Mouse (Mus musculus): ENCODE results near the gene Ugdh.
"Not testable (repeated sequence)": the region's sequence is repeated elsewhere in the genome, so short reads cannot be mapped to it uniquely, and the experiment has no call there.

Gene Ugdh

DNA sequence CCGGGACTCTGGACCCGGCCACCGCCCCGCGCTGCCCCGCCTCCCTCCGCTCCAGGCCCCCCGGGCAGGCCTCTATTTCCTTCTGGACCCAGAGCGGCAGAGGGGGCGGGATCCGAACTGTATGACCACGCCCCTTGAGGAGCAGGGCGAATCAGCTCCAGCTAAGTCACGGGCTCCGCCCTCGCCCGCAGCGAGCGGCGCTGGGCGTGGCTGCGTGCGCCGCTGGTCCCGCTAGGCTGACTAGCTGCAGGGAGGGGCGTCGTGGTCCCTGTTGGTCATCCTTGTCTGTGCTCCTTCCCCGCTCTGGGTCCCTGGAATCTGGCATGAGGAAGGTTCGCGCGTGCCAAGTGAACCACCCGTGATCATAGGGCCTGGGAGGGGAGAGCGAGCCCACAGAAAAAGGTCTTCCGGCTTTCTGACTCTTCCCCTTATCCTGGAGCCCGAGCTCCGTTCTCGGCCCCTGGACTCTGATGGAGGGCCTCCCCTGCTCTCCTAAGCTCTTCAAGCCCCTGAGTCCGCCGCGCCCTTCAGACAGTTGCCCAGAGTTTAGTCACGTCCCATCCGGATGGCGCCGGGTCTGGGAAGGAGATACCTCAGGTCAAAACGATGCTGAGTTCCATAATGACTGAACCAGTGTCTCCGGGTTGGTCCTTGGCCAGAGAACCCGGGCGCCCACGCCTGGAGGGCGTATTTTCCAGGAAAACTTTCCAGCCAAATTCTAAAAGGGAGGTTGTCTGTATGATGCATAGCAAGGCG, at the start of gene Ugdh:
Gene Ugdh, minus strand, starts transcription at position 144 of the 756 bp plus-strand sequence.
- DNase-seq (ENCODE audit: low spot score in 2 of 2): peak; percentile 97 to 98

DNA sequence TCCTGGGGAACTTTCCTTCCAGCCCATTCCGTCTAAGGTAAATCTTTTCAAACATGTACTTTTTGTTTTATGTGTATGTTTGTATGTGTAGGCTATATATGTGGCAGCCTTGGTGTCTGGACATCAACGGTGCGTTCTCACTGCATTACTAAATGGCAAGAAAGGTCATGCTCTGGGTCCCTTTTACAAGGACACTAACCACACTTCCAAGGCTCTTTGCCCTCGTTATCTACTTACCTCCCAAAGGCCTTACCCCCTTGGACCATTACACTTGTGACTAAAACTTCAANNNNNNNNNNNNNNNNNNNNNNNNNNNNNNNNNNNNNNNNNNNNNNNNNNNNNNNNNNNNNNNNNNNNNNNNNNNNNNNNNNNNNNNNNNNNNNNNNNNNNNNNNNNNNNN, 47.2 kb upstream of the Ugdh start:
- DNase-seq (ENCODE audit: low spot score in 2 of 2): no peak

DNA sequence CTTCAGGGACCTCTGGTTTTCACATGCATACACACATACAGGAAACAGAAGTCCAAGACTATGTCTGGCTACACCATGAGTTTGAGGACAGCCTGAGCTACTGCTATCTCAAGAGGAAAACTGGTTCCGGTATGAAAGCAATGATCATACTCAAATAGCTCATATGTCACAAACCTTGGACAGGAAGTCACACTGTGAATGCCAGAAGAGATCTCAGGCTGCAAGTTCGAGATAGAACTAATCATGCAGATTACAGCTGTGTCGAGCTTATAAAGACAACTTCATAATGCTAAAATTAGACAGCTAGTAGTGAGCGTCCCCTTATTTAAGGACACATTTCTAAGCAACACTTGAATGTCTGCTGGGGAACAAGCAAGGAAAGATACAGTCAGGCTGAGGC, 44.8 kb upstream of the Ugdh start:
- DNase-seq (ENCODE audit: low spot score in 2 of 2): no peak

DNA sequence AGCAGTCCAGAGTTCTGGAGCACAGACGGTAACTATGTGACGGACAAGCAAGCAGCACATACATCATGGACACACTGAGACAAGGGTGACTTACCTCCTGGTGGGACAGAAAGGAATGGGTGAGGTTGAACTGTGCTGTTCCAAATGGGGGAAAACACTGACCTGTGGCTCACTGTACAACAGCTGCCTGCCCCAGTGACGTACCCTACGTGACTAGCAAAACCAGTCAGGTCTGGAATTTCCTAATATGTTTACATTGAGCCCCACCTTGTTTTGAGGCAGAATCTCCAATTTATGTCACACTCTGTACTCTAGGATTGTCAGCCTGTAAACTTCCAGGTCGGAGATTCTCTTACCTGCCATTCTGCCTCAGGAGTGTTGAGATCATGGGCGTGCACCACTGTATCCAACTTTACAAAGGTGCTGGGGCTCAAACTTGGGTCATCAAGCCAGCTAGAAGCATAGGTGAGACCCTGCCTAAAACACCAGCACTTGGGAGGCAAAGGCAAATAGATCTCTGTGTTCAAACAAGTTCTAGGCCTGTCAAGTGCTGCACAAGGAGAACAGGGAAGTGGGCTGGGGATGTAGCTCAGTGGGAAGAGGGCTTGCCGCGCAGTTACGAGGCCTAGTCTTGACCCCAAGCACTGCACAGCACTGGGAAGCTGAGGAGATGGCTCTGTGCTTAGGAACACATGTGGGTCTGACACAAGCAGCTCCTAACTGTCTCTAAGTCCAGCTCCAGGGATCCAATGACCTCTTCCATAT, 44.1 kb upstream of the Ugdh start:
- no peak for DNase-seq (ENCODE audit: low spot score in 2 of 2)

DNA sequence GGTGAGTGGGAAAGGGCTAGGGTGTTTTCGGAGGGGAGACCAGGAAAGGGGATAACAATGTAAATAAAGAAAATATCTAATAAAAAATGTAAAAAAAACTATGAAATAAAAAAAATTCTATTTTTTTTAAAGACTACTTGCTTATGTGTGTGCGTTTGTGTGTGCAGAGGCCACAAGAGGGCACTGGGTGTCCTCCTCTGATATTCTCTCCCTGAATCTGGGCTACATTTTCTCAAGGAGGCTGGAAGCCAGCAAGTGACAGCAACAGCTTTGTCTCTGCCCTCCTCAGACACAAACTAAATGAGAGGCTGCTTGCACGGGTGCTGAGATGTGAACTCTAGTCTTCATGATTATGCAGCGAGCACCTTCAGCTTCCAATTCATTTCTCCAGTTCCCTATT, 42.5 kb upstream of the Ugdh start:
- DNase-seq (ENCODE audit: low spot score in 2 of 2): no peak

DNA sequence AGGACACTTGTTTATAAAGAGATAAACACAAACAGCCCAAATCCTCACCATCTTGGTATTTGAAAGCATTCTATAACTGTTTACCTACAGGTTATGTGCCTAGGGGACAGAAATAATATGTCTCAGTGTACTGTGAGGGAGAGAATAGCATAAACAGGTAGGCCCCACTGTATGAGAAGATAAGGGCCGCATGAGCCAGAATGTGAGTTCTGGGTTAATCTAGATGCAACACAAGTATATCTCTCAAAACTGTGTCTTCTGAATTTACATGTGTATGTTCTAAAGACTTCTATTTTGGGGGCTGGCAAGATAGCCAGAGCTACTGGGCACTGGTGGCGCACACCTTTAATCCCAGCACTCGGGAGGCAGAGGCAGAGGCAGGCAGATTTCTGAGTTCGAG, 41.0 kb upstream of the Ugdh start:
- DNase-seq (ENCODE audit: low spot score in 2 of 2): not testable (repeated sequence)

DNA sequence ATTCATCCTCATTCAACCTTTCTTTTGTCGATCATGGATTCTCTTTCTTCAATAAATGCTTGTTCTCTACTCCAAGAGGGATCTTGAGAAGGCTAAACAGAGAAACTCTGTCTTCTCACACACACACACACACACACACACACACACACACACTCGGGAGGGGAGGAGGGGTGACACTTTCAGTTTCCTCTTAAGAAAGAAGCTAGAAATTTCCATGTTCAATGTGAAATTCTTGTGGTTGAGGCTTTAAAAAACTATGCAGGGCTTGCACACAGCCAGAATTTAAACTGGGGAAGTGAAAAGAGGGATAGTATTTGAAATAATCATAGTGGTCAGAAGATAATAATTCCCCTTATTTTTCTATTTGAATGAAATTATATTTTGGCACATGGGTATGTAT, 40.1 kb upstream of the Ugdh start:
- no peak for DNase-seq (ENCODE audit: low spot score in 2 of 2)

DNA sequence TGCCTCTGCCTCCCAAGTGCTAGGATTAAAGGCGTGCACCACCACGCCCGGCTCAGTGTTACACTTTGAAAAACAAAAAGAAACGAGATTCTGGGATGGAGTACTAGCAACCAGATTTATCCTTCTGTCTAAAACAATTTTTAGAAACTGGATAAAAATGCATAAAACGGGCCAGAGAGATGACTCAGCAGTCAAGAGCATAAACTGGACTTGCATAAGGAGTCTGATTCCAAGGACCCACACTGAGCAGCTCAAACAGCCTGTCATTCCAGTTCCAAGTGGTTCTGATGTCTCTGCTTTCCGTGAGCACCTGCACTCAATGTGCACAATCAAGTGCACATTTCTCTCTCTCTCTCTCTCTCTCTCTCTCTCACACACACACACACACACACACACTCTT, 34.0 kb upstream of the Ugdh start:
- DNase-seq (ENCODE audit: low spot score in 2 of 2): no peak

DNA sequence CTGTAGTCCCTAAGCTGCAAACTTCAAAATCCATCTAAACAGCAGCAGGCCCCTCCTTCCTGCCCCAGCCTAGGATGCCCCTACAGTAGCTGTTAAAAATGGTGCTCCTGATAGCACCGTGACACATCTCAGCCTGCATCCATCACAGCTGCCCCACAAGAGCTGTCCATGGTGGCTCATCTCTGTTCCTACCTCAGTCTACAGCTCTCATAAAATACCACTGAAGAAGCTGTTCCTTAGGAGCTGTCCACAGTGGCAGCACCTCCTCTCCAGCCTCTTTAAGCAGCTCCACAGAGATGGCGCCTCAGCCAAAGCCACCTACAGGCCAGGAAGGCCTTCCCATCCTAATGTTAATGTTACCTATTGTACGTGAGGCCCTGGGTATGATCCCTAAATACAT, 31.2 kb upstream of the Ugdh start:
- DNase-seq (ENCODE audit: low spot score in 2 of 2): no peak

DNA sequence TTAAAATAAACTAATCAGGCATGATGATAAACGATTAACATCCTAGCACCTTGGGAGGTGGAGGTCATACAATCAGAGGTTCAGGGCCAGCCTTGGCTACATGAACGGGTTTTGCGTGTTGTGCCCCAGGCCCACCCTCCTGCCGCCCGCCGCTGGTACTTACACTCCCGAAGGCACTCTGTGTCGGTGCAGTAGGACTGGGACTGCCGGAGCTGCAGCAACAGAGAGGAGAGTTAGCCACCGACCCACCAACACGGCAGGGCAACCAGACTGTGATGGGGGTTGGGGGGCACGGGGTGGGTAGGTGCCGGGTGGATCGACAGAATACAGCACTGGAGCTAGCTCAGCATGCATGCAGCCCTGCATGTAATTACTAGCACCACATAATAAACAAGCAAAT, 24.6 kb upstream of the Ugdh start:
- no peak for DNase-seq (ENCODE audit: low spot score in 2 of 2)

DNA sequence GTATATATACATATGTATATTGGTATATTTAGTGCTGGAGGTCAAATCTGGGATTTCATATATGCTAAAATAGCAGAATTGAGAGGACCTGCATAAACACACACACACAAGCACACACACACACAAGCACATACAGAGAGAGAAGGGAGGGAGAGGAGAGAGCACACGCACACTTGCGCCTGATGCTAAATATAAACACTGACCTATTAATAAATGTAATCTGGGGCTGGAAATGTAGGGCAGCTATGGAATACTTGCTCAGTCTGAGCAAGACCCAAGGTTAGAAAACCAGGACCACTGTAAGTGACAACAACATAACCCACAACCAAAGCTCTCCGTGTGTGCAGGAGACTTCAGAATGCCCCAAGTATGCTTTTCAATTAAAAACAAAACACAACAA, 23.7 kb upstream of the Ugdh start:
- no peak for DNase-seq (ENCODE audit: low spot score in 2 of 2)

DNA sequence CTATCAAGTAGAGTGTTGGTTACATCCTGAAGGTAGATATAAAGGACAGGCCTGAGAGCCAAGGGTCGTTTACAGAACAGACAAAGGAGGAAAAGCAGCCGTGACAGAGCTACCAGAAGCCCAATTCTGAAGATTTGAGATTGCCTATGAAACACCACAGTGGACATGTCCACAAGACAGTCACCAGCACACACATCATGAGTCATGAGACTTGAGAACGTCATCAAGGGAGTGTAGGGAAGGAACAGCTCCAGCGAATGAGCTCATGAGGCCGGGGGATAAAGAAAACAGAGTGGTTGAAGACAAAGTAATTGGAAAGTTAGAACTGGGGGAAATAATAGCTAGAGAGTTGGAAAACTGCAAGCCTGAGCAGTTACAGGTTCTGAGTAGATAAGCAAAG, 22.1 kb upstream of the Ugdh start:
- peak; percentile 48 to 65 for DNase-seq (ENCODE audit: low spot score in 2 of 2)

DNA sequence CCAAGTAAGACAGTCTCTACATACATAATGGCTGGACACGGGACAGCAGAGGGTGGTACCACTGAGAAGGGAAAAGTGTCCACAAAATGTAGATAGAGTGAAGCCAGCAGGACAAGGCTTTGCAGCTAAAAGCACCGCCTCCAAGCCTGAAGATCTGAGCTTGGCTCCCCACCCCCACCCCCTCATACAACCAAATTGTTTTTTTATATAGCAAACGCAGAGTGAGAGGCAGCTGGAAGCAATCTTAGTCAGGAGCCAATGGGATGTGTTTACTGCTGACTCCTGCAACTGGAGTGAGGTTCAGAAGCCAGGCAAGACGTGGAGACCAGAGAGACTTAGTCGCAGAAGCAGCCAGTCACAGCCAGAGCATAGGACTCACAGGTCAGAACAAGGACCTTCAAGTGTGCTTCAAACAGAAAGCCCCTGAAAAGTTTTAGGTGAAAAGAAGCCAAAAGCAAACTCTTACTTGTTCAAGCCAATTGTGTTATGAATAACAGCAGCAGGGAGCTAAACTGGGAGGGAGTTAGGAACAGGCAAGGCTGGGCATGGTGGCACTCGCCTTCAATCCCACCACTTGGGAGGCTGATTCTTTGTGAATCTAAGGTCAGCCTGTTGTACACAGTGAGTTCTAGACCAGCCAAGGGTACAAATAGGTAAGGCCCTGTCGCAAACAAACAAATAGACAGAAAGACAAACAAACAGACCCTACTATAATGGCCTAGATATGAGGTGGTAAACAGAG, 21.5 kb upstream of the Ugdh start:
- peak; percentile 36 to 62 for DNase-seq (ENCODE audit: low spot score in 2 of 2)

DNA sequence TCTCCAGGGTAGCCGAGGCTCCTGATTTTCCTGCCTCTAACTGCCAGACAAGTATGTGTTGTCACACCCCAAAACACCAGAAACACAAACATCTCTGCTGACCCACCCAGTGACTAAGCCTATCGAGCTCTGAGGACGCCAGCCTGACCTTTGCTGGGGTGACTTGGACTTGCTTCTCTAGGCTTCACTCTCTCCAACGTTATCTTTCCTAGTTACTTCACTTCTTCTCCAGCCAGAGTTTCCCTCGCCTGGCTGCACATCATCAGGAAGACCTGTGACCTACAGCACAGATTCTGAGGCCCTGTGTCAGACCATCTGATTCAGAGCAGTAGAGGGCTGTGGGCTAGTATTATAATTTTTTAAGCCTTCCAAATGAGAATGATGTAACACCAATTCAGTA, 19.0 kb upstream of the Ugdh start:
- peak; percentile 61 to 76 for DNase-seq (ENCODE audit: low spot score in 2 of 2)

DNA sequence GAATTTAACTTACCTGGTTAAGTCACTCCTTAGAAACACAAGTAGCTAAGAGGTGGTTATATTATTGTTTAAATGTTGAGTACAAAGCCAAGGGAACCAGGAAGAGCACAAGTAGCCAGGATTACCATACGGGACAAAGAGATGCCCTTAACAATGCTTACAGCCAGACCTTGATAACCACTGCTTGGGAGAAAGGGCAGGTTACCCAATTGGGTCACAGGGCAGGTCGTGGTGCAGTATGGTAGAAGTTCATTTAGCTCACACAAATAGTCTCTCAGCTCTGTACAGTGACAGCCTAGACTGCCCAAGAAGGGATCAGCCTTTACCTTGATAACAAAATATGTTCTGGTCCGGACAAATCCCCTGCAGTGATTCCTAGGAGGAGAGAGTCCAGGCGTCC, 13.2 kb upstream of the Ugdh start:
- DNase-seq (ENCODE audit: low spot score in 2 of 2): no peak

DNA sequence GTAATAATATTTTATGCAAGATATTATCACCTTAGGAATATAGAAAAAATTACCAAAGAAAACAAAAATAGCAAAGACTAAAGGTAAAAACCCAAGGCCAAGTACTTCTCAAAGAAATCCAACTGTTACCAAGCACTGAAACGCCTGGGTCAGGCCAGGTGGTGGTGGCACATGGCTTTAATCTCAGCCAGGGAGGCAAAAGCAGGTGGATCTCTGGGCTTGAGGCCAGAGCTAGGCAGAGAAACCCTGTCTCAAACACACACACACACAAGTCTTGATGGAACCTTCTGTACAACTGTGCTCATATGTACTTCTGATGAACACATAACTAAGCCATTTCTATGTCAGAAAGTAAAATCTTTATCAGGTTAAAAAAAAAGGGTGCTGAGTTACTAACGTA, 12.1 kb upstream of the Ugdh start:
- DNase-seq (ENCODE audit: low spot score in 2 of 2): no peak

DNA sequence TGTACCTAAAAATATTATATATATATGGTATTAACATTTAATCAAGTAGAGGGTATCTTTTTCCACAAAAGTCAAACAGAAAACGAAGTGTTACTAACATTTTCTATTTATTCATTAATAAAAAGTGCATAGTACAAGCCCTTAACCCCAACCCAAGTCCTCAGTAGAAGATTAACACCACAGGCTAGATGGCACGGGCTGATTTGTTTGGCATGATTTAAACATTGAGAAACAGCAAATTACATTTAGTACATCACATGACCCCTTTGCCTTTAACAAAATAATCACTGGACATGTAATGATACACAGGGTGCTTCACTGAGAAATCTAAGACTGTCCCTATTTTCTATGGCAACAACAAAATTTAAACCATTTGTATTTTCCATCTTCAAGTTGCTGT, 11.0 kb upstream of the Ugdh start:
- DNase-seq (ENCODE audit: low spot score in 2 of 2): no peak

DNA sequence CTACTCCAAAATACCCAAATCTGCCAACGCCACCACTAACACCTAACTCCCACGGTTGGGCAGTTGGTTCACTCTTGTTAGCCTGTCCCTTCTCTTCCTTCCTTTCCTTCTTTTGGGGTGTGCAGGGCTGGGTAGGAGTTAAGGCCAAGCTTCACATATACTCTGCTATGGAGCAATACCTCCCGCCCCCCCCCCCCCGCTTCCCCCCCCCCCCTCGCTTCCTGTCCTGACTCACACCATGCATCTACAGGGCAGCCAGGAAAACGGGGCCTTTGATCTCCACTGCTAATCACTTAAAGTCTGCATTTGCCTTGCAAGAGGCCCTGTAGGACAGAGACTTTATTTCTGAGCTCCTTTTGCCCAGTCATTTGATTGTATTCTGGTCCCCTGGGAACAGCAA, 9.2 kb upstream of the Ugdh start:
- no peak for DNase-seq (ENCODE audit: low spot score in 2 of 2)

DNA sequence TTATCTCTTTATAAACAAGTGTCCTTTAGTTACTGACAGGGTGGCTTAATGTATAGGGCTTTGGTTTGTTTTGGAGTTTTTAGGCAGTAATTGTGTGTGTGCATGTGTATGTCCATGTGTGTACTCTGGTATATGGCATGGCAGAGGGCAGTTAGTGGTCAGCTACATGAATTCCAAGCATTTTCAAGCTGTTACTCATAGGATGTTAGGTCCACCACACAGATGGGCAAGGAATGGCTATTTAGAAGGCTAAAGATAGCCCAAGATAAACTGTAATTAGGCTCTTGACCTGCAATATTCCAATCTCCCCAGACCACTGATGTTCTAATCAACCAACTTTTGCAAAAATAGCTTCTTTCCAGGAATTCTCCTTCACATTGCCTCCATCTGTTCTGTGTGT, 2.3 kb upstream of the Ugdh start:
- DNase-seq (ENCODE audit: low spot score in 2 of 2): no peak

DNA sequence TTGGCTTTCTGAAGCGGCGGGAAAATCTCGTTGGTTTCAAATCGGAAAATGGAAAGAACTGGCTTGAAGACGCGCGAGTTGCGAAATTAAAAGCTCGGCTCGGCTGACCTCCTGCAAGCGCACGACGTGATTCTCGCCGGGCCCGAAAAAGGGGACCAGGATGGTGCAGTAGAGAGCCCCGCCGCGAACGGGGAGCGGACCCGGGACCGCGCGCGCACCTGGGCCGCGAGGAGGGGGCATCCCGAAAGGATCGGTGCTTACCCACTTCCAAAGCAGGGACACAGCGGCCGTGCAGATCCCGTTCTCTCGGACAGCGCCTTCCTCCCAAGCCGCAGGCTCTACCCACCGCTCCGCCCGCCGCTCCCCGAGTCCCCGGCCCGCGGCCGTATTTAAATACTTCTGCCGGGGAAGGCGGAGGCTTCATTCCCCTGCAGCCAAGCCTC, 365 bp downstream of the Ugdh start:
- DNase-seq (ENCODE audit: low spot score in 2 of 2): no peak

DNA sequence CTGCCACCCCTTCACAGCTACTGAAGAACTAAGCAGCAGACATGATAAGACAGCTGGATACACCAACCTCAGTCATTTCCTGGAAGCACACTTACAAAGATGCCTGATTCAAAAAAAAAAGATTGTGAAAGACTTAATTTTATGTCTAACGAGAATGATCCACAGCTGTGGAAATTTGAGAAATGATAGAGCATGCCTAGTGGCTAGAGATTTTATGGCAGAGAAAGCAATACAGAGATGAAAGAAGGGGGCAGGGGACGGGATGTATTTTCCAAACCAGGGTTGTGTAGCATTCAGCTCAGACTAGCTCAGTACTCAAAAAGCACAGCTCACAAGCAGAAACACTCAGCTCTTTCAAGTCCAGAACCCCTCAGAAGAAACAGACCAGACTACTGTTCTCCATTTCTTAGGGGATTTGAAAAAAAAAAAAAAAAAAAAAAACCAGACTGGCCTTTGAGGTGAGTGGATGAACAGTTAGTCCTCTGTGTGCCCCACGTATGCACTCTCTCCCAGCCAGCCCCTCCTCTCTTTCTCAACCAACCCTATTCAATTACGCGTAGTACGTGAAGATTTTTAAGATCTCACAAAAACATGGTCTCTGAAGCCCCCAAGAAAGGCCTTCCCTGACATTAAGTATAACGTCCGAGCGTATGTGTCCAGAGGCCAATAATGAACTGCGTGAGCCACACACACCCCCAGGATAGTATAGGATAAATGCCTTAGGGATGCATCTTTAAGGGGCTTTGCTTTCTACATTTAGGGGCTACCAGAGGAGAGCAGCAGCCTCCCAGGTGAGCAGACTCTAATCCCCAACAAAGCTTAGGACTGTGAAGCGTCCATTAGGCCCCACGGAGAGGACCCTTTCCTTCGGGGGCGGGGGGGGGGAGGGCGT, 1.0 kb downstream of the Ugdh start:
- peak in 1 of 2 experiments; percentile 17 for DNase-seq (ENCODE audit: low spot score in 2 of 2)

DNA sequence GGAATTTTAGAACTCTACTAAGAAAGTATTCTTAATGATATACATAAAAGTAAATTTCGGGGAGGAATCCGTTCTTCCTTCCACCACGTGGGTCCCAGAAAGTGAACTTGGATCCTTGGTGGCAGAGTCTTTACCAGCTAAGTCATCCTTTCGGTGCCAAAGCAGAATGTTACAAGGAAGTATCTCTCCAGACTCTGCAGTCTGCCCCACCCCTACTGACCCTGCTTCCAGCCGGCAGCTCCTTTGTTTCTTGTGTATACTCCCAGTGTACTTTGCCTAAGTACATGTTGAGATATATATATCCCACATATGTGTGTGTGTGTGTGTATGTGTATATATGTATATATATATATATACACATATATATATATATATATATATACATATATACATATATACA, 6.3 kb downstream of the Ugdh start:
- DNase-seq (ENCODE audit: low spot score in 2 of 2): no peak

Data from heart, adult 9 months (tissue).